Mouse (Mus musculus) kidney, adult 2 months (tissue): ENCODE data around the gene Arap1.

Experiments used
- CTCF ChIP-seq: fragments of 200-500 bp; conservative IDR thresholded peaks from 2 replicates; pipeline ENCODE4 v1.5.1; 2011; ENCODE audit warnings: low read depth, mild to moderate bottlenecking, control low read depth, low read length, moderate library complexity, mixed read lengths; ENCODE audit not compliant: insufficient read depth, insufficient read length
- POLR2A ChIP-seq: fragments of 200-500 bp; IDR thresholded peaks from one replicate; pipeline ENCODE4 v1.6.1; 2011; ENCODE audit warnings: low read depth, low read length, control low read depth

DNA sequence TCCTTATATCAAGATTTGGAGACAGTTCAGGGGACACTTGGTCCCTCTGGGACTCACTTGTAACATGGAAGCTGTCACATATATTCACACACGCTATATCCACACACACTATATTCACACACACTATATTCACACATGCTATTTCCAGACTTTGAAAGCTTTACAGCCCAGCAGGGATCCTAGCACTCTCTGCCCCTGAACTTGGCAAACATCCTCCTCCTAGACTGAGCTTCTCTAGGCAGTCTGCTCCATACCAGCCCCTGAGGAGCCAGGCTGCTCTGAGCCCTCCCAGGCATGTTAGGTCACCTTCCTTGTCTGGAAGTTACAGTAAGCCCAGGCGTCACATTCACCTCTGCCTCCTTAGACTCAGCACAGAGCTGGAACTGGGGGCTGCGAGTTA is 11.2 kb upstream of the Arap1 start:
- TF ChIP-seq CTCF (no peak), POLR2A (no peak)
